16 mouse cellular contexts compared by ENCODE assay signal in the genomic region with DNA sequence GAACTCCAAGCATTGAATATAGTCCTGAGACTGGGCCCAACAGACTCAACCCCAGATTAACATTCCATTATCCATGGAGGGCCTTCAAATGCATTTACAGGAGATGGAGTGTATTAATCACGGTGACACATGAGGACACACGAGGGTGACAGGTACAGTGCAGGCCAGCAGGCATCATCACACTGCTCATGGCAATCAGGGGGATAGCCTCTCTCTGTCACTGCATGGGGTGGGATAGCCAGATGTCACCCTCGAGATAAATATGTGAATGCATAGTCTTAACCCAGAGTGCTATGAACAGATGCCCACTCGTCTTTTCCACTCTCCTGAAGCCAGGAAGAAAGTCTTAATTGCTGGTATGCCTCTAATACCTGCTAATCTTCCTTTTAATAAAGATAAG.
DNase-seq lines count a peak whose midpoint lies in the region; ATAC-seq lines count a peak whose summit lies in the region.
"Had no signal": no experiment of that assay in that cellular context is flagged by ENCODE, and none has a peak within 500 bp of the region (broad histone marks: within the 10 kb centered on the region; RNA-seq: fewer than 3 reads in every experiment).

No protein-coding gene starts in this region.

- intact Hi-C loops in left cerebral cortex, postnatal 4 days (cut with DNase I) = no loop called here

- peak; percentile 67 for ATAC-seq in megakaryocyte-erythroid progenitor cell, adult 5-6 weeks (replicated peaks; ENCODE audit: low FRiP score, low TSS enrichment, poor library complexity, severe bottlenecking)
- ATAC-seq: forebrain, embryonic 13.5 days; forebrain, postnatal 0 days; intestine, embryonic 16.5 days had no signal

- DNase-seq in cerebellum, postnatal 10 days = peak; percentile 51 to 55
- no peak for DNase-seq in cerebellum, adult 11-12 months
- DNase-seq in left cerebral cortex, postnatal 4 days = peak; percentile 45
- DNase-seq in left cerebral cortex, adult 9 months (ENCODE audit: low spot score in 2 of 2) = no peak
- DNase-seq in retina, postnatal 1 day = peak; percentile 64
- no peak for DNase-seq in kidney, postnatal 14 days
- DNase-seq: adrenal gland, adult 8-10 months; adrenal gland, postnatal 36 days; cerebellum, adult 11 months; forebrain, postnatal 0 days; gastrocnemius, postnatal 14 days; heart, adult 2 months; heart, postnatal 14 days had no signal

Comparison
In these comparisons a context has a peak if more than half of its experiments do, and no peak if none do; other contexts are left out.
1. DNase-seq: peak in cerebellum, postnatal 10 days (2 of 2), left cerebral cortex, postnatal 4 days (single experiment) and retina, postnatal 1 day (single experiment); none in cerebellum, adult 11-12 months (single experiment), left cerebral cortex, adult 9 months (0 of 2) and kidney, postnatal 14 days (single experiment).